Mouse (Mus musculus): ENCODE results near the gene Ptgfrn.

Ptgfrn gene

GRCm38 (mm10) chr3:101058203-101058602 is 51.9 kb downstream of the Ptgfrn start:
- no peak overlapping the region for H3K4me3 ChIP-seq (replicated peaks; ENCODE audit: low read length)
- TF ChIP-seq POU5F1 (IDR thresholded peaks at IDR 0.05; ENCODE audit: borderline replicate concordance, low read length) = no peak
- TF ChIP-seq NANOG (IDR thresholded peaks at IDR 0.05; ENCODE audit: borderline replicate concordance, low read length) = no peak
- TF ChIP-seq CTCF (conservative IDR thresholded peaks at IDR 0.05; ENCODE audit: low read length) = no peak
- peaks cover 95% of the 10 kb centered on the region for H3K36me3 ChIP-seq (ENCODE audit: insufficient read depth, low read length)
- no peaks in the 10 kb centered on the region for H3K27me3 ChIP-seq (ENCODE audit: insufficient read depth, low read length)
- 0 out of 2 replicates have a peak, but pooled peaks cover under 1% of the 10 kb centered on the region for H3K9me3 ChIP-seq (ENCODE audit: low read length)
- no peaks in the 10 kb centered on the region for H3K4me1 ChIP-seq (replicated peaks; ENCODE audit: low read depth, low read length)

- no peak for TF ChIP-seq POU5F1 (IDR thresholded peaks at IDR 0.05; ENCODE audit: borderline replicate concordance, low read length)
- TF ChIP-seq NANOG (IDR thresholded peaks at IDR 0.05; ENCODE audit: borderline replicate concordance, low read length) = no peak
- no peak for TF ChIP-seq CTCF (conservative IDR thresholded peaks at IDR 0.05; ENCODE audit: low read length)
- Histone ChIP-seq H3K4me3 (replicated peaks; ENCODE audit: low read length) (no peak overlapping the region), H3K27me3 (ENCODE audit: insufficient read depth, low read length) (no peaks in the 10 kb centered on the region), H3K9me3 (ENCODE audit: low read length) (peaks cover 8% of the 10 kb centered on the region; the same call in 1 of the 2 replicates), H3K36me3 (ENCODE audit: insufficient read depth, low read length) (peaks cover 92% of the 10 kb centered on the region), H3K4me1 (replicated peaks; ENCODE audit: low read depth, low read length) (peaks cover 2% of the 10 kb centered on the region)
Observed at GRCm38 (mm10) chr3:101055216-101055615, 54.9 kb downstream of the Ptgfrn start.

- no peaks in the 10 kb centered on the region for H3K27me3 ChIP-seq (ENCODE audit: insufficient read depth, low read length)
- H3K4me1 ChIP-seq (replicated peaks; ENCODE audit: low read depth, low read length) = peaks cover 33% of the 10 kb centered on the region
- H3K36me3 ChIP-seq (ENCODE audit: insufficient read depth, low read length) = peaks cover 86% of the 10 kb centered on the region
- TF ChIP-seq CTCF (conservative IDR thresholded peaks at IDR 0.05; ENCODE audit: low read length) = no peak
- no peak for TF ChIP-seq POU5F1 (IDR thresholded peaks at IDR 0.05; ENCODE audit: borderline replicate concordance, low read length)
- TF ChIP-seq NANOG (IDR thresholded peaks at IDR 0.05; ENCODE audit: borderline replicate concordance, low read length) = no peak
- no peak overlapping the region for H3K4me3 ChIP-seq (replicated peaks; ENCODE audit: low read length)
- peaks cover 8% of the 10 kb centered on the region; the same call in 1 of the 2 replicates for H3K9me3 ChIP-seq (ENCODE audit: low read length)
Observed at GRCm38 (mm10) chr3:101051601-101052000, 58.5 kb downstream of the Ptgfrn start.

DNA sequence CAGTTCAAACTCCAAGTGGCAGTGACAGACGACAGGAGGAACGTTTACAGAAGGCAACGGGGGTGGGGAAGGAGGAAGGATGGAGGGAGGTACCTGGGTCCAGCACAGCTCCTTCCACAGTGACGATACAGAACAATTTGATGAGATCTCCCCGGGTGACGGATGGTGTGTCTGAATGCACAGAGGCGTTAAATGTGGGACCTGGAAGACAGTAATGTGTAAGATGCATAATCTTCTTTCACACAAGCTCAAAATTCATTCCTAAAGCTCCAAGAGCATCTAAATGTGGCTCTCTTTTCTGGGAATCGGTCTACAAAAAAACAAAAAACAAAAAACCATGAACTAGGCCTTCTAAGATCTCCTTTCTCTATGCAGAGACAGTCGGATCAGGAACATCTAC is 60.1 kb downstream of the Ptgfrn start:
- TF ChIP-seq NANOG (IDR thresholded peaks at IDR 0.05; ENCODE audit: borderline replicate concordance, low read length) (no peak), CTCF (conservative IDR thresholded peaks at IDR 0.05; ENCODE audit: low read length) (no peak), POU5F1 (IDR thresholded peaks at IDR 0.05; ENCODE audit: borderline replicate concordance, low read length) (no peak)

GRCm38 (mm10) chr3:101048781-101049180 is 61.3 kb downstream of the Ptgfrn start:
- H3K4me1 ChIP-seq (replicated peaks; ENCODE audit: low read depth, low read length) = peaks cover 58% of the 10 kb centered on the region
- H3K27me3 ChIP-seq (ENCODE audit: insufficient read depth, low read length) = no peaks in the 10 kb centered on the region
- TF ChIP-seq NANOG (IDR thresholded peaks at IDR 0.05; ENCODE audit: borderline replicate concordance, low read length) (no peak), POU5F1 (IDR thresholded peaks at IDR 0.05; ENCODE audit: borderline replicate concordance, low read length) (no peak), CTCF (conservative IDR thresholded peaks at IDR 0.05; ENCODE audit: low read length) (no peak)
- H3K4me3 ChIP-seq (replicated peaks; ENCODE audit: low read length) = no peak overlapping the region; the same call in 1 of the 2 replicates
- H3K9me3 ChIP-seq (ENCODE audit: low read length) = peaks cover 8% of the 10 kb centered on the region; the same call in 1 of the 2 replicates
- H3K36me3 ChIP-seq (ENCODE audit: insufficient read depth, low read length) = peaks cover 85% of the 10 kb centered on the region

More for the DNA sequence above, 60.1 kb downstream of the Ptgfrn start:
- H3K4me1 ChIP-seq (replicated peaks; ENCODE audit: low read depth, low read length) = peaks cover 46% of the 10 kb centered on the region
- no peaks in the 10 kb centered on the region for H3K27me3 ChIP-seq (ENCODE audit: insufficient read depth, low read length)
- peaks cover 8% of the 10 kb centered on the region; the same call in 1 of the 2 replicates for H3K9me3 ChIP-seq (ENCODE audit: low read length)
- H3K36me3 ChIP-seq (ENCODE audit: insufficient read depth, low read length) = peaks cover 85% of the 10 kb centered on the region
- no peak overlapping the region for H3K4me3 ChIP-seq (replicated peaks; ENCODE audit: low read length)

DNA sequence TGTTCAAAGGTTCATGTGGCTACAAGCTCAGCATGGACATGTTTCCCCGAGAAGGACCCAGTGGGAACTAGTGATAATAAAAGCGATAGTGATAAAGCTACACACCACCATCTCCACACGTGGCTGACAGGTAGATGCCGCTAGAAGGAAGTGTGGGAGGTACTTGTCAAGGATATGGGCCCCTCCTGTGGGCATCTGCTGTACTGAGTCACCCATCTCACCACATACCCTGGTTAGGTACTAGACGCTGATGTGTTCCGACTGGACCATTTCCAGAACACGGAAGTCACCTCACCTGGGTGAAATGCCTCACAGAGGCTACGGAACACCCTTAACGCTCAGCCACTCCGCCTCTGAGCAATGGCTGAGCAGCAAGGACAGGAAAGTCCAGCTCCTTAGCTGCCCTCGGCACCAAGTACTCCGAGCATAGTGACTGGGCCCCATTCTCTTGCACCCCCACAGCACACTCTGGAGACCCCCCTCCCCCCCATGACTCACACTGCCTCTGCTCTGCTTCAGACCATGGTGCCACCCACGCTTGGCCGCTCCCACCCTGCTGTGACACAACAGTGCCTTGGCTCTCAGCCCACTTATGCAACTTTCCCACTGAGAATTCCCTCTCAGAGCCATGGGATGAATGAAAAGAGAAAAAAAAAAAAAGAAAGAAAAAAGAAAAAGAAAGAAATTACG is 62.3 kb downstream of the Ptgfrn start:
- Histone ChIP-seq H3K27me3 (ENCODE audit: insufficient read depth, low read length) (no peaks in the 10 kb centered on the region), H3K36me3 (ENCODE audit: insufficient read depth, low read length) (peaks cover 78% of the 10 kb centered on the region), H3K4me3 (replicated peaks; ENCODE audit: low read length) (no peak overlapping the region), H3K9me3 (ENCODE audit: low read length) (0 out of 2 replicates have a peak, but pooled peaks cover 4% of the 10 kb centered on the region), H3K4me1 (replicated peaks; ENCODE audit: low read depth, low read length) (peaks cover 68% of the 10 kb centered on the region)
- no peak for TF ChIP-seq POU5F1 (IDR thresholded peaks at IDR 0.05; ENCODE audit: borderline replicate concordance, low read length)
- no peak for TF ChIP-seq CTCF (conservative IDR thresholded peaks at IDR 0.05; ENCODE audit: low read length)
- no peak for TF ChIP-seq NANOG (IDR thresholded peaks at IDR 0.05; ENCODE audit: borderline replicate concordance, low read length)

- Histone ChIP-seq H3K27me3 (ENCODE audit: insufficient read depth, low read length) (no peaks in the 10 kb centered on the region), H3K9me3 (ENCODE audit: low read length) (no peaks in the 10 kb centered on the region), H3K4me1 (replicated peaks; ENCODE audit: low read depth, low read length) (peaks cover 87% of the 10 kb centered on the region), H3K4me3 (replicated peaks; ENCODE audit: low read length) (no peak overlapping the region), H3K36me3 (ENCODE audit: insufficient read depth, low read length) (peaks cover 74% of the 10 kb centered on the region)
- TF ChIP-seq POU5F1 (IDR thresholded peaks at IDR 0.05; ENCODE audit: borderline replicate concordance, low read length) = no peak
- TF ChIP-seq CTCF (conservative IDR thresholded peaks at IDR 0.05; ENCODE audit: low read length) = no peak
- TF ChIP-seq NANOG (IDR thresholded peaks at IDR 0.05; ENCODE audit: borderline replicate concordance, low read length) = no peak
Observed at GRCm38 (mm10) chr3:101045431-101045830, 64.6 kb downstream of the Ptgfrn start.

- Histone ChIP-seq H3K4me3 (replicated peaks; ENCODE audit: low read length) (no peak overlapping the region), H3K27me3 (ENCODE audit: insufficient read depth, low read length) (no peaks in the 10 kb centered on the region), H3K36me3 (ENCODE audit: insufficient read depth, low read length) (peaks cover 74% of the 10 kb centered on the region), H3K9me3 (ENCODE audit: low read length) (no peaks in the 10 kb centered on the region), H3K4me1 (replicated peaks; ENCODE audit: low read depth, low read length) (peaks cover 84% of the 10 kb centered on the region)
- TF ChIP-seq POU5F1 (IDR thresholded peaks at IDR 0.05; ENCODE audit: borderline replicate concordance, low read length) (no peak), CTCF (conservative IDR thresholded peaks at IDR 0.05; ENCODE audit: low read length) (no peak), NANOG (IDR thresholded peaks at IDR 0.05; ENCODE audit: borderline replicate concordance, low read length) (no peak)
Observed at GRCm38 (mm10) chr3:101044686-101045085, 65.4 kb downstream of the Ptgfrn start.

Measured in E14TG2a.4 (cell line).